Mouse (Mus musculus) cortical plate, adult 2 months (tissue): ENCODE measurements at regions not wholly inside any gene's neighbourhood (a gene's known extent, or its start where the extent isn't known, plus 50 kb on each side); places are given as distances from the start of the nearest gene placed in this dataset.
A peak's percentile ranks its signal among the peaks of the same experiment; 100 is the strongest.
"Not testable (repeated sequence)": the region's sequence is repeated elsewhere in the genome, so short reads cannot be mapped to it uniquely, and the experiment has no call there.

Source experiments
- H3K27ac ChIP-seq: fragments of 200-500 bp; 2 replicates; pipeline ENCODE4 v1.5.1; 2012; ENCODE audit warnings: low read length, control low read depth, inconsistent platforms; ENCODE audit not compliant: insufficient read depth
- H3K4me1 ChIP-seq: fragments of 200-500 bp; 2 replicates; pipeline ENCODE4 v1.6.1; 2011; ENCODE audit warnings: low read length; ENCODE audit not compliant: control insufficient read depth, insufficient read depth
- H3K4me3 ChIP-seq: fragments of 200-500 bp; 2 replicates; pipeline ENCODE4 v1.5.1; 2011; ENCODE audit warnings: mild to moderate bottlenecking, low read length, control low read depth; ENCODE audit not compliant: insufficient read depth
- CTCF ChIP-seq: fragments of 200-500 bp; IDR thresholded peaks from 2 replicates; pipeline ENCODE4 v1.5.1; 2011; ENCODE audit warnings: mild to moderate bottlenecking, control low read depth, low read length; ENCODE audit not compliant: insufficient read depth; ENCODE audit errors: extremely low read depth
- POLR2A ChIP-seq: fragments of 200-500 bp; IDR thresholded peaks from 2 replicates; pipeline ENCODE4 v1.6.1; 2011; ENCODE audit warnings: mild to moderate bottlenecking, low read length, control low read depth; ENCODE audit not compliant: insufficient read depth; ENCODE audit errors: extremely low read depth

DNA sequence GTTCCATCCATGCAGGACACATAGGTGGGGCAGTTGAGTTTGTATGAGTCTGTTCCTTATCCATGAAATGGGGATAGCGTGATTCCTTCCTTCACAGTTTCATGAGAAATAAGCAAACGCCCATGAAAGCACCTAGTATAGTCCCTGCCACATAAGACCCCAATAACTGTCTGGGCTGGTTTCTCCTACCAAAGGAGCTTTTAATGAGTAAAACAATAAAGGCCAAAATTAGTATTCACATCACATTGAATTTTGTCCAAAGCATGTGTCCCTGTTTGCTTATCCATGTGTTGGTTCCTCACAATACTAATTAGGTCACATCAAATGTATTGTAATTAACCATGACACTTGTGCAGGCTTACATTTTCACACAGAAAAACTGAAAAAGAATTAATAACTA, 221.3 kb downstream of the Prdm13 start:
- no peak overlapping the region for H3K4me3 ChIP-seq

DNA sequence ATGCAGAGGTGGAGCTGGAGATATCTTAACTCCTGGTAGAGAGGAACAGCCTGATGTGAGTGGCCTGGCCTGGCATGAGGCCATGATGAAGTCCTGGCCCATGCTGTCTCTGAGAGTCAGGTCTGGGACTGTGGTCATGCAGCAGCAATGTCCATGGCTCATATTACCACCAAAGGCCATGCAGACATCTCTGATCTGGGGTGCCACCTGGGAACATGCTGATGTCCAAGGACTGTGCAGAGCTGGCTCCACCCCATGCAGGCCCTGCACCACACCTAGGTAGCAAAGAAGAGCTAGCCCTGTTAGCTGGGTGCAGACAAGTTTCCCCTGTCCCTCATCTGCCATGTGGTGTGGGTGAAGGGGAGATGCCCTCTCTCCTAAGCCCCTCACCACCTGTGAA, 244.5 kb downstream of the Prdm13 start:
- Histone ChIP-seq H3K27ac (no peak overlapping the region), H3K4me1 (no peaks in the 10 kb centered on the region; the same call in 1 of the 2 replicates), H3K4me3 (no peak overlapping the region)
- no peak for TF ChIP-seq POLR2A
- TF ChIP-seq CTCF = no peak

More for the DNA sequence above, 221.3 kb downstream of the Prdm13 start:
- Histone ChIP-seq H3K4me1 (no peaks in the 10 kb centered on the region), H3K27ac (no peak overlapping the region)
- TF ChIP-seq CTCF (no peak), POLR2A (no peak)

DNA sequence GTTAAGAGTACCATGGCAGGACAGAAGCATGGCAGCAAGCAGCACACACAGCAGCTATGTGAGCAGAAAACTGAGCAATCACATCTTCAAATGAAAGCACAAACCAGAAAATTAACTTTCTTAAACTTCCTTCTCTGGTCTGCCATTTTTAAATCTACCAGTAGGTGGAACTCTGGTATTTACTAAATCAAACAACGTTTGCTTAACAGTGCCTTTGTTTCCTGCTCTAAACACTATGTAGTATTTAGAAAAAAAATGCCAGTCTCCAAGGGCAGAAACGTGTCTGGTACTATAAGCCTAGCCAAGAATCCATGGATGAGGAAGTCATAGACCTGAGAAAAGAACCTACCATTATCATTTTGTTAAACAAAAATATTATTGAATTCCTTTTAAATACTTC, 249.1 kb downstream of the Prdm13 start:
- H3K4me3 ChIP-seq = no peak overlapping the region
- TF ChIP-seq CTCF = no peak
- TF ChIP-seq POLR2A = no peak
- no peaks in the 10 kb centered on the region for H3K4me1 ChIP-seq
- H3K27ac ChIP-seq = no peak overlapping the region

DNA sequence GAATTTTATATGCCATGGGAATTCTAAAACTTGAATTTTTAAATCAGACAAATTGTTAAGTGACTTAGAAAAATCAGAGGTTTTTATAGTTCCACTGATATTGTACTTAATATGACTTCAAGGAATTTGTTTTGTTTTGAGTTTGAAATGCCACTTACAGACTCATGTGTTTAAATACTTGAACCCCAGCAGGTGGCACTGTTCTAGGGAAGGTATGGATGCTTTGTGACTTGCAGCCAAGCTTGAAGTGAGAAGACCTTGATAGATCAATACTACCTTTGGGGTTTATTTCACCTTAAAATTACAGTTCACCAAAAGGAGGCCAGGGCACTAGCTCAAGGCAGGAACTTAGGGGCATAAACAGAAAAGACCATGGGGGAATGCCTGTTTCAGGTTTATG, 277.9 kb downstream of the Prdm13 start:
- Histone ChIP-seq H3K4me3 (no peak overlapping the region), H3K27ac (no peak overlapping the region), H3K4me1 (no peaks in the 10 kb centered on the region)
- no peak for TF ChIP-seq CTCF
- TF ChIP-seq POLR2A = no peak

DNA sequence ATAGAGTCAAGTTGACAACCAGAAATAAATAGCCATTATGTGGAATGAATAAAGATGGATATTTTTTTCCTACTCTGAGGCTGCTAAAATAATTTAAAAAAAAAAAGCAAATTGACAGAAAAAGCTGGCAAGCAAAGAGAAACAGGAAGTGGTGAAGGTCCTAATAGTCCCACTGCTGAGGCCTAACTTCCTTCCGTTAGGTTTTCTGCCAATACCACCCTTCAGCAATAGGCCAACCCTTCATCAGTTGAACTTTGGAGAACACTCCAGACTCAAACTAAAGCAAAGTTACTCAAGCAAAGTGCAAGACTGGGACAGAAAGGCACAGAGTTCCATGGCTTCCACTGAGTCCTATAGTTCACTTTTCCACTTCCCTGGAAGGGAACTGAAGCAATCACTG, 316.4 kb downstream of the Prdm13 start:
- H3K4me3 ChIP-seq = no peak overlapping the region
- TF ChIP-seq POLR2A = no peak
- no peak for TF ChIP-seq CTCF
- no peak overlapping the region for H3K27ac ChIP-seq
- no peaks in the 10 kb centered on the region for H3K4me1 ChIP-seq

DNA sequence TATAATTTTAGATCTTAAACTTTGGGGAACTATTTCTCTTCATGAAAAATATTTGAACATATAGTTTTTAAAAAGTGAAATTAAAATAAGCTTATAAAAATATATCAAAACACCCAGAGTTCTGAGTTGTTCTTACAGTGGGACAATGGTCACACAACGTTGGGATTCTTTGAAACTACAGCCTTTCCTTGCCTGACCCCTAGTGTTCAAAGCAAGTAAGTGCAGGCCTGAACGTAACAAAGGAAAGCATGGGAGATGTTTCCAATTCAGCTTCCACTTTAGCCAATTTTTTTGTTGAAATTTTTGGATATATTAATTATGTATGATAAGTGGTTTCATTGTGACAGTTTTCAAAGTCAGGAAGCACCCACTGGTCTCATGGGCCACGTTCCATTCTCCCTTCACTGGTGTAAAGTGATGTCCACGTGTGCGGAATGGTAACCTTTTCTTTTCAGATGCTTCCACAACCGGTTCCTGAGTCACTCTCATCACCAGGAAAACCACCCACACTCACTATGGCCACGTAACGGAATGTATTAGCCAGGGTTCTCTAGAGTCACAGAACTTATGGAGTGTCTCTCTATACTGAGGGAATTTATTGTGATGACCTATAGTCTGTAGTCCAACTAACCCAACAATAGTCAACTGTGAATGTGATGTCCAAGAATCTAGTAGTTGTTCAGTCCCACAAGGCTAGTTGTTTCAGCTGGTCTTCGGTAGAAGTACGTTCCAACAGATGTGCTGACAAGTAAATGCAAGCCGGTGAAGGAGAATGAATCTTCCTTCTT, 317.3 kb downstream of the Prdm13 start:
- TF ChIP-seq CTCF (peak; percentile 81), POLR2A (no peak)
- H3K27ac ChIP-seq = no peak overlapping the region
- no peaks in the 10 kb centered on the region for H3K4me1 ChIP-seq
- no peak overlapping the region for H3K4me3 ChIP-seq

DNA sequence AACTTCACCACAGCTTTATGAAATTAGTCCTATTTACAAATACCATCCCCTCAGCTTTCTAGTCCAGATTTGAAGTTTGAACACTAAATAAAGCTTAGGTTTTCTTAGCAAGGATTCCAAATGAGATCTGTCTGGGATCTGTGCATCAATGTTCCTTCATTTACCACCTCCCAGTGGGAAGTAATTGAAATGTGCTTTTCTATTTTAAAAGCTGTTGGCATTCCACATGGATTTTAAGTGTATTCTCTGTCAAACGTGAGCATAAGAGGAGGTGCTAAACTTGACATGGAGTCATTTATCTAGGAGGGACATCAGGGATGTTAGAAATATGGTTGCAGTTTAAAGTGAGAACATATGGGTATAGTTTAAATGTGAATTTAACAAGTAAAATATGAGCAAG, 364.0 kb downstream of the Prdm13 start:
- TF ChIP-seq CTCF = no peak
- no peak for TF ChIP-seq POLR2A
- Histone ChIP-seq H3K4me1 (no peaks in the 10 kb centered on the region), H3K27ac (no peak overlapping the region), H3K4me3 (no peak overlapping the region)

DNA sequence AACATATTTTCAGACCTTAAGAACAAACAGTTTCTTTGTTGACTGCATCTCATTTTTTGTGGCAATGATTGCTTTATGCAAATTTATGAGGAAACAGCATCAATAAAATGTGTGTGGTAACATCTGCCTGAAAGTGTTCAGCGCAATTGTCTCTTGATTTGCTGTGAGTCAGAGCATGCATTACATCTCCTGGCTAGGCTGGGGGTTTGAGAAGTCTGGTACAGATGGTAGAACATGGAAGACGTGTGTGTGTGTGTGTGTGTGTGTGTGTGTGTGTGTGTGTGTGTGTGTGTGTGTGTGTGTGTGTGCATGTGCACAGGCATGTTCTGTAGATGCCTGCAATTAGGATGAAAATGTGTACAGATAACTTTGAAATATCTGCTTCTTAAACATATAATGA, 376.5 kb downstream of the Prdm13 start:
- H3K4me1 ChIP-seq, H3K27ac ChIP-seq, H3K4me3 ChIP-seq: not testable (repeated sequence)

DNA sequence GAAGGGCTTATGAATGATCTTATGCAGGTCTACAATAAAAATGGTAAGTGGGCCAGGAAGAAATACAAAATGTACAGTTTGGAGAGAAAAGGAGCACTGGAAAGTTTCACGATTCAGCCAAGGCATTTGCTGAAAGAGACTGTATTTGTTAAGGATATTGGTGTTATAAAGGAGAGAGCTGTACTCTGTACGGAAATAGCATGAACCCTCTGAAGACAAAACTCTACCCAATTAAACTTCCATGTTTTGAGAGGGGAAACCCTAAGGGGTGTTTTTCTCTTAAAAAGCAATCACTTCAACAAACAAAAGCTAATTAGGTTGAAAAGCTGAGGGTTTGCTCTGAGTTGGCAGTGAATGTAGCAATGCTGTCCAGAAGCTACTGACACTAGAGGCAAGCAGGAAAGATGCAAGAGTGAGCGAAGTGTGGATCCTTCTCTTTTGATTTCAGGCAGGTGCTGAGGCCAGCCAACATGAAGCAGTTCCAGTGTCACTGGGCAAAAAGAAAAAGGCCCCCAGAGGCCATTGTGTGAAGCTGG, 378.2 kb downstream of the Prdm13 start:
- TF ChIP-seq CTCF = no peak
- no peak for TF ChIP-seq POLR2A
- H3K27ac ChIP-seq = no peak overlapping the region
- no peaks in the 10 kb centered on the region for H3K4me1 ChIP-seq
- H3K4me3 ChIP-seq = no peak overlapping the region

DNA sequence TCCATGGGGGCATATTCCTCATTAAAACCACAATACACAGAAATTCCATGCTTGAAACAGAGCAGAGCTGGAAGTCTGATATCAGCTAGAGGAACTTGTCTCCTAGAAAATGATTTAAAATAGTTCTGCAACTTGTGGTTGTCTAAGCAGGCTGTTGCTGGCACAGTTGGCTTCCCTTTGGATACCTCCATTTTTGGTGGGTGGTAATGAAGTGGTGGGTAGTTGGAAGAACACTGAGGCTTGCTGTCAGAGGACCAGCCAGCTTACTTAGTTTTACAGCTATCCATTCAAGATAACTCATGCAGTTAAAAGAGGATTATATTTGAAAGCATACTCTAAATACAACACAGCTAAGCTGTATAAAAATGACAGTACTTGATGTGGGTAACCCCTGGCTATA, 385.6 kb downstream of the Prdm13 start:
- no peak overlapping the region for H3K4me3 ChIP-seq
- H3K4me1 ChIP-seq = no peaks in the 10 kb centered on the region
- H3K27ac ChIP-seq = no peak overlapping the region
- TF ChIP-seq POLR2A = no peak
- TF ChIP-seq CTCF = no peak

DNA sequence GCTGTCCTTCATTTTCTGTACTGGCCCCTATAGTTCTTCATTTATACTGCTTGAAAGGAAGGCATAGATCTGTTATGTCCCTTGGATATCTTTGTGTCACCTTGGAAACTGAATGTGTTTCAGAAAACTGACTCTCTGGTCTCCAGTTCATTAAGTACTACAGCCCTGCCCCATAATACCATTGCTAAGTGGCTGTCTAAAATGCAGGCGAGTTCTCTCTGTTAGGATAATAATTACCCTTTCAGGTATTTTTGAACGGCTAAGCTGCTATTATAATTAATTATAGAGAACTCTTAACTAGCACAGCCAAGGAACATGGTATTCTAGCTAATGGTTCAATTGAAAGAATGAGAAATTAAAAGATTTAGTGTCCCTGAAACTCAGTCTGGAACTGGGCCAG, 418.5 kb downstream of the Prdm13 start:
- Histone ChIP-seq H3K27ac (no peak overlapping the region), H3K4me3 (no peak overlapping the region), H3K4me1 (no peaks in the 10 kb centered on the region)
- TF ChIP-seq CTCF = no peak
